In genomic region chr1:194231206-194231605, GRCm38 (mm10) we compare ENCODE assay signal across 8 mouse cellular contexts.
A peak's percentile ranks its signal among the peaks of the same experiment; 100 is the strongest.
DNase-seq lines count a peak whose midpoint lies in the region; ATAC-seq lines count a peak whose summit lies in the region.

No protein-coding gene starts in this region.

- no peak overlapping the region for H3K4me2 ChIP-seq in neural tube, embryonic 11.5 days (ENCODE audit: low read depth)

- intact Hi-C loops in left cerebral cortex, postnatal 4 days (cut with DNase I) = no loop called here

- 67% methylated on average over 4 of the region's 4 CpGs for WGBS in neural tube, embryonic 11.5 days

- H3K36me3 ChIP-seq in neural tube, embryonic 11.5 days (ENCODE audit: control insufficient read depth, insufficient read depth, low read length) = no peaks in the 10 kb centered on the region

- DNase-seq in frontal cortex, adult 2 months (ENCODE audit: extremely low spot score in 1 of 2, low spot score in 1 of 2) = peak; percentile 33 to 56
- no peak for DNase-seq in frontal cortex, postnatal 14 days (ENCODE audit: low spot score in 2 of 2)
- DNase-seq in neural tube, embryonic 11.5 days (ENCODE audit: low spot score) = peak; percentile 12
- no peak for DNase-seq in neural tube, embryonic 10.5 days (ENCODE audit: extremely low spot score, low spot score)
- DNase-seq in left cerebral cortex, postnatal 4 days = peak; percentile 80
- DNase-seq in telencephalon, adult 2 months (ENCODE audit: low read depth, low spot score) = peak; percentile 65
- no peak for DNase-seq in cerebellum, postnatal 25 days

- no peak overlapping the region for H3K9ac ChIP-seq in neural tube, embryonic 11.5 days (ENCODE audit: low read length)

- H3K27me3 ChIP-seq in neural tube, embryonic 11.5 days (ENCODE audit: control insufficient read depth, insufficient read depth, low read length) = no peaks in the 10 kb centered on the region

- no peaks in the 10 kb centered on the region for H3K9me3 ChIP-seq in neural tube, embryonic 11.5 days (ENCODE audit: control insufficient read depth, low read length)

- H3K27ac ChIP-seq in neural tube, embryonic 11.5 days (ENCODE audit: low read depth, low read length) = no peak overlapping the region

- H3K4me1 ChIP-seq in neural tube, embryonic 11.5 days (ENCODE audit: control insufficient read depth, insufficient read depth, low read length) = no peaks in the 10 kb centered on the region; the same call in 1 of the 2 replicates

- no peak for ATAC-seq in neural tube, embryonic 11.5 days (ENCODE audit: insufficient read depth, low FRiP score, low TSS enrichment)
- ATAC-seq in granulocyte monocyte progenitor cell, adult 5-6 weeks (replicated peaks; ENCODE audit: poor library complexity, severe bottlenecking) = no peak

- no peak overlapping the region for H3K4me3 ChIP-seq in neural tube, embryonic 11.5 days (ENCODE audit: low read depth, low read length)

Comparison
In these comparisons a context has a peak if more than half of its experiments do, and no peak if none do; other contexts are left out.
1. DNase-seq: peak in frontal cortex, adult 2 months (2 of 2), neural tube, embryonic 11.5 days (single experiment), left cerebral cortex, postnatal 4 days (single experiment) and telencephalon, adult 2 months (single experiment); none in frontal cortex, postnatal 14 days (0 of 2), neural tube, embryonic 10.5 days (single experiment) and cerebellum, postnatal 25 days (0 of 2).